Mouse (Mus musculus) left cerebral cortex, adult 11 months (tissue): Measurements from ENCODE around the gene 4930404H24Rik.

Experiments
- DNase-seq: peaks from one replicate; pipeline ENCODE4 v3.0.0; 2022; ENCODE audit warnings: low spot score

Gene 4930404H24Rik

DNA sequence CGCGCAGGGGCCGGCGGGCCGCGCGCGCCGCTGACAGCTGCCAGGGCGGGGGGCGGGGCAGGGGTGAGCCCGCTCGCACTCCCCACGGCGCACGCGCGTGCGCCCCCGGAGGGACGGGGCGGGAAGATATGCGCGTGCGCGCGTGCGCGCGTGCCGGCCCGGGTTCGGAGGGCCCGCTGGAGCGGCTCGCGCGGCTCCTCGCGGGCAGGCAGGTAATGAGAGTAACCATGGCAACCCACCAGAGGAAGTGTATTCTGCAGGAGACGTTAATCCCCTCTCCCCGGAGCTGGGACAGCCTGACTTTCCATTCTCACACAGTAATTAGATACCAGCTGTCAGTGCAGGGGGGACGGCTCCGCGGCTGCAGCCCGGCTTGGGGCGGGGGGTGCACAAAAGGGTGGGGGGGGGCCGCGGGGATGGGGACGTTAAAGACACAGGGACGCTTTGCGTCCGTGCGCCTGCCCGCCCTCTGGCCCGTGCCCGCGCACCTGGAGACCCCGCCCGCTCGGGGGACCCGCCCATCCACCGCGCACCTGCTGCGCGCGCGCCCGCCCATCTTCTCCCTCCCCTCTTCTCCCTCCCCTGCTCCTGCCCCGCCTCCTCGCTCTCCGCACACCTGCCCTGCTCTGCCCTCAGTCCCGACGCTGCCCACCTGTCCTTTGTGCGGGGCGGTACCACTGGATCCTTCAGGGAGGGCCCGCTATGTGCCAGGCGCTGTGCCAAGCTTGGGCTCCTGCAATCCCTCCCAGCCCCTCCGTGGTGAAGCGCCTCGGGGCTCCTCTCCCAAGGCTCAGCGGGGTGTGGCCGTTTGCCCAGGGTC lies at the start of gene 4930404H24Rik:
Gene 4930404H24Rik, plus strand, starts transcription at position 218 of the 820 bp plus-strand sequence.
- DNase-seq = peak; percentile 72

DNA sequence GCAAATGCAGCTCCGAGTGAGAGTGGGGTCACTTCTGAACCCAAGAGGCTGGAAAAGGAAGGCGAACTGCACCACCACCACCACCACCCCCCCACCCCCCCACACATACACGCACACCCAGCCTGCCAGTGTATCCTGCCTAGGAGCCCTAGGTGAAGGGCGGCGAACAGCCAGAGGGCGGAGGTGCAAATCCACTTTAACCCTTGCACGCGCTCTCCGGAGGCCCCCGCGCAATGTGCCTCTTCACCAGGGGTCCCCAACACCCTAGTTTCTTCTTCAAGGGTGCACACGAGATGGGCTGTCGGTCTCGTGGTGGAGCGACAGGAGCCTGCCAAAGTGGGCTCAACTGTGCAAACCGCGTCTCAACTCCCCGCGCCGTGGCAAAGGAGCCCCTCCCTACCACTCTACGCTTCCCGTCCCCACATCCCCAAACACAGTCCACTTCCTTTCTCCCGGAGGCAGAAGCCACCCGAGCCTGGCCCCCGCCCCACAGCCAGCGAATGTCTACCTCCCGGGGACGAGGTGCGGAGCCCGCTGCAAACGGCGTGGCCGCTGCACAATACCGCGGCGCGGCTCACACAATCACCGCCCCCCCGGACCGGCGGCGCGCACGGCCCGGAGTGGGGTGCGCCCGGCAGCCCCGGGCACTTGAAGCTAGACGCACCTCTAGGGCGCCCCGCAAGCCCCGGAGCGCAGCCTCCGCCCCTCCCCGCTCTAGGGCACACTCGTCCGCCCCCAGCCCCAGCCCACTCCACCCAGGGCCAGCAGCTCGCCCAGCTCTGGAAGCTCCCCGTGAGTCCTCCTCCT lies 49.0 kb upstream of the 4930404H24Rik start:
- DNase-seq = no peak

DNA sequence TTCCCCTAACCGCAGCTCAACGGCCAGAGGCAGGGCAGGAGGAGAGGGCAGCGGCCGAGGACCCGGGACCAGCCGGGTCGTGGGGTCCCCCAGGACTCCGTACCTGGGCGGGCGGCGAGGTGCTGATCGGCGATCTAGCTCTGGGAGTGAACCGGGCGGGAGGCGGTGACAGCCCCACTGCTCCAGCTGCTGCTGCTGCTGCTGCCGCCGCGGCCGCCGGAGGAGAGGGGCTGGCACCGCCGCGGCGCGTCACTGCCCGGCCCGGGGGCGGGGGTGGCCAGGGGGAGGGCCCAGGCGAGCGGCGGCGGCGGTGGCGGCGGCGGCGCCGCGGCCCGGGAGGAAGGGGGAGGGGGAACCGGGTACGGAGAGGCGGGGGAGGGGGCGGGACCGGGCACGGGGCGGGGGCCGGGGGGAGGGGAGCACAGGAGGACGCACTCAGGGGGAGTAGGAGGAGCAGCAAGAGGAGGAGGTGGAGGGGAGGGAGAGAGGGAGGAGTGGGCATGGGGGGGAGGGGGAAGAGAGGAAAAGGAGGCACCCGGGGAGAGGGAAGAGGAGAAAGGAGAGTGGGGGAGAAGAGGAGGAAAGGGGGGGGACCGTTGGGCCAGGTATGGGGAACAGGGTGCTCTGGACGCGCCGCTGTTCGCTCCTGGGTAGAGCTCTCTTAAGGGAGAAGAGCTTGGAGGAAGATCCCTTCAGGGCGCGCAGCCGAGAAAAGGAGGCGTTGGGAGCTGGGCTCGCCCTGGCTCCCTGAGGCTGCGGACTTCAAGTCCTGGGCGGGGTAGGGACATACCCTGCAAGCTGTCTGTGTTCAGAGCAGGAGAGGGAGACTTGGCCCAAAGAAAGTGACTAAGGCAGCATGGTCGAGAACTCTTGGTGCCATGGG lies 48.1 kb upstream of the 4930404H24Rik start:
- DNase-seq = no peak

DNA sequence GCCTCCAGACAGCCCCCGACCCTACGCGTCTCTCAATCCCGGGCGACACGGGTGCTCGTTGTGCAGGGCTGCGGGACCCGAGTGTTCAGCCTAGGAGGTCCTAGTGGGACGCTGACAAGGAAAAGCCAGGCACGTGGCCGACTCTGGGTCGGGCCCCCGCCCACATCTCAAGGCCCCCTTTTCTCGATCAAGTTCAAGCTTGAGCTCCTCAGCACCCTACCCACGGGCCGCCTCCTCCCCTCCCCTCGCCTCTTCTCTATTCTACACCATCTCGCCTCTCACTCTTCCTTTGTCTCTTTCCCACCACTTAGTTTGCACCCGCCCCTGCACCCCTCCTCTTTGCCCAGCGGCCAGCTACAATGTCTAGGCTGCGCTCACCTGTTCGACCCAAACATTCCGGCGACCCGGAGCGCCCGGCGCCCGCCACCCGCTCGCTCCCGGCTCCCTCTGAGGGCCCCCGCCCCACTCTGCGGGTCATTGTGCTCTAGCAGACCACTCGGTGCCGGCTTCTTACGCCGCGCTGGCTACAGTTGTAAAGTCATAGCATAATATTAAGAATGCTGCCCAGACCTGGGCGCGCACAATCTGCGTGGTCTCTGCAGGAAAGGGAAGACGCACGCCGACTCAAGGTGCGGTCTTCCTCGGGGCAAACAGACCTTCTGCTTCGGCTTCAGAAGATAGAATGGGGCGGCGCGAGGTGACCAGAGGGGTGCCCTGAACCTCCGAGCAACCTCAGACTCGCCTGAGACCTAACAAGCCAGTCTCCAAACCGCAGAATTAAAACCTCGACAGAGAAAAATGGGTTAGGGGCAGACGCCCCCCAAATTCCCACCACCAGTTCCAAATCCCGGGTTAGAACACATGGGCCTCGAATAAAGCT lies 47.2 kb upstream of the 4930404H24Rik start:
- DNase-seq = no peak

DNA sequence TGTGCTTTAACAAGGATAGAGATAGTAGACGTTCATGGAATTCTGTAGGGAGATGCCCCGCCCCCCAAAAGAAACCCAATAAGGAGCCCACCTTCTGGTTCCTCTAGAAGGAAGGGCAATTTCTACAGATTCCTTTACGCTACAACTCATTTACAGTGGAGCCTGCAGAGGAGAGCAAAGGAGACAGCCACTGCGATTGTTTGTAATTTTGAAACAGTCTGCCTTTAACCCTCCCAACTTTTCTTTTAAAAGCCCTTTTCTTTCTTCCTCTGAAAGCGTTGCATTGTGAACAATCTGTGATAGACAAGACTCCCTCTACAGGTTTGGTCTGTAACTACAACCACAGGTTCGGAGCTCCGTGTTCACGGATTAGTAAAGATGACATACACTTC lies 46.6 kb upstream of the 4930404H24Rik start:
- peak; percentile 44 for DNase-seq

DNA sequence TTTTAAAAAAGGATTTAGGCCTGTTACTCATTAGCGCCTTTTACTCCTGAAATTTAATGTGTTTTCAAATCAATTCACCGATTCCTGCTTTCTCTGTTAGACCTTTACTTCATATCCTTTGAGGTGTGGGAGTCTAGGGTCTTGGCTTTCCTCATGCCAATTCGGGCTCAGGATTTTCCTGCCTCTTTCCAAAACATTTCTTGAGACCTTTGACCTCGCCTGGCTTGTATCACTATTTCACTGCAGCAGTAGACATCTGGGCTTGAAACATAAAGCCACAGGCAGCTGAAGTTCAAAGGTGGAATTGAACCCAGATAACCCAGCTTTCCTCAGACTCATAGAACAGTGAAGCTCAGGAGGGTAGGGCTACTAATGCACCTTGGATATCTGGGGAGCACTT lies 46.1 kb upstream of the 4930404H24Rik start:
- DNase-seq = no peak

DNA sequence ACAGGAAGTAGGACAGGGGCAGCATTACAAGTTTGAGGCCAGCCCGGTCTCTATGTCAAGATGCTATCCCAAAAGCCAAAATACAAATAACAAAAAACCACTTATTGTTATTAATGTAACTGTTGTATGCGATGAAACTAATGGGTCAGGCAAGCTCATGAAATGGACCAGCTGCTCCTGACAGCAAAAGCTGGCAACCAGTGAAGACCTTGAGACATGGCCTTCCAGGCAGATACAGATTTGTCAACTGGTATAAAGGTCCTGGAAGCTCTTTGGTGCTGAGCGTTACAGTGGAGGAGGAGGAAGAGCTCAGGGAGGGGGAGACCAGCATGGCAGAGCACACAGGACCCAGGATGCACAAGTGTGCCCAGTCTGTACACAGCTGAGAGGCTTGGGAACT lies 44.9 kb upstream of the 4930404H24Rik start:
- no peak for DNase-seq

DNA sequence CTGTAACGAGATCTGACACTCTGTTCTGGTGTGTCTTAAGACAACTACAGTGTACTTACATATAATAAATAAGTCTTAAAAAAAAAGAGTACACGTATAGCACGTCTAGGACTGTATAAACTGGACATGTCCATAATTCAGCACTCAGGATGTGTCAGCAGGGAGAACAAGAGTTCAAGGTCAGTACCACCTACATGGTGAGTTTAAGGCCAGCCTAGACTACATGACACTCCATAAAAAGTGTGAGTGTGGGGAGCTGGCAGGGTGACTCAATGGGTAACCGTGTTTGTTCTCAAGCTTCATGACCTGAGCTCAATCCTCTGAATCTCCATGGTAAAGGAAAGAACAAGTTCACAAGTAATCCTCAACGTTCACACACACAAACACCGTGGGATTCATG lies 44.1 kb upstream of the 4930404H24Rik start:
- no peak for DNase-seq

DNA sequence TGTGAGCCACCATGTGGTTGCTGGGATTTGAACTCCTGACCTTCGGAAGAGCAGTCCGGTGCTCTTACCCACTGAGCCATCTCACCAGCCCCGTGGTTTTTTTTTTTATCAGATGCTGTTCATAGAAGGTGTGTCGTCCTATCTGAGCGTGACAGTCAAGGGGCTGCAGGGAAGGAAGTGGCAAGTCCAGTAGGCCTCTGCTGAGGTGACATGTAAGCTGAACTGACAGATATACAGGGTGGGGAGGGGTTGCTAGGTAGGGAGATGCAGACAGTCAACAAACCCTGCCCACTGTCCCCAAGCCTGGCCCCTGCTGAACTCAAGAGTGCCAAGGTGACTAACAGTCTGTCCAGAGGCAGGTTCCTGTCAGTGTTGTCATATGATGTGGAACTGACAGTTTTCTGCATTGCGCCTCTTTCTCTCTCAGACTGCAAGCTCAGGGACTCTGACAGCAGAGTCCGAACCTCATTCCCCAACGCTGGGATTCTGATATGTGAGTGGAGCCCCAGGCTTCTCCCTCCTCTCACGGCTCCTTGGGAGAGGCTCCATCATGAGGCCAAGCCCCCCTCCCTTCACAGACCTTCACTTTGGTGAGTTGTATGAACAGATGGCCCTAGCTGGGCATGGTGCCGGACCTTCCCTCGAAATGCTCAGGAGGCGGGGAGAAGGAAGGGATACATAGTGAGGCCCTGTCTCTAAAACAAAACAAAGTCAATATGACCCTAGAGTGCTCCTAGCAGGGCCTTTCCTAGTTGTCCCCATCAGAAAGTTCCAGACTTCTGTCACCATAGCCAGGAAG lies 38.4 kb upstream of the 4930404H24Rik start:
- DNase-seq = no peak

DNA sequence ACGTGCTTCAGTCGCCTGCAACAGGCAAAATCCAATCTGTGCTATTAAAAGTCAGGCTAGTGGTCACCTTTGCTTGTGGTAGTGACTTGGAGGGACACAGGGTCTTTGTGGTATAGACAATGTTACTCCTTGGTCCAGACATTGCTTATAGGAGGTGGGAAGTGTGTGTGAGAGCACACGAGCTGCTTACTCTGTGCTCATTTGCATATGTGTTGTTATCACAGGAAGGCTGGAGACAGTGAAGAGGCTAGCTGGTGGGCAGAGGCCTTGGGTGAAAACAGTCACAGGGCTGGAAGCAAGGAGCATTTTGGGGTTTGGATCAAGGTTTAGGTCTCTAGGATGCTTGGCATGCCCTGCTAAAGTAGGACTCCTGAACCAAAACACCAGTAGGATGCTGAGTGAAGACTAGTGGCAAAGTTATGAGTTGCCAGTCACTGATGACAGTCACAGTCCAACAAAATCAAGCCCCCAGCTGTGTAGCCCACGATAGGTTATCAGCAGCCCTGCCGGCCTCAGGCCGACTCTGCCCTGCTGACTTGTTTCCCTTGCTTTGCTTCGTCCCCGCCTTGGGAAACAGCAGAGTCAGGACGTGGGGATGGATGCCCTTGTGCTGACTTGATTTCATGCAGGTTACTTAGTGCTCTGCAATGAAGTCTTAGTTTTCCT lies 37.6 kb upstream of the 4930404H24Rik start:
- no peak for DNase-seq

DNA sequence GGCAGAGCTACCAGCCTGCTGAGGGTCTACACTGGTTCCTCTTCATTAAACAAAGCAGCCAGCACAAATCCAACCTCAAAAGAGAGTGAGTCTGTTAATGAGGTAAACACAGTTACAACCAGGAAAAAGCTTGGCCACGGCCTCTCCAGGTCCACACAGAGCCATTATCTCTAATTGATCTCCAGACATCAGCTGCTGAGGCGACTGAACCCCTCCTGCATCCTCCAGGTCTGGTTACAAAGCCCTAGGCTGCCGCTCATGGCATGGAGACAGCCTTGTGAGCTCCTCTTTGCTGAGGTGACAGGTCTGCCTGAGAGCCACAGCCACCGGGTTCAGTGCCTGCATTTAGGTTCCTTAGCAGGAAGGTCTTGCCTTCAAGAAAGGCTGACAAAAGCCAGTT lies 35.1 kb upstream of the 4930404H24Rik start:
- no peak for DNase-seq

DNA sequence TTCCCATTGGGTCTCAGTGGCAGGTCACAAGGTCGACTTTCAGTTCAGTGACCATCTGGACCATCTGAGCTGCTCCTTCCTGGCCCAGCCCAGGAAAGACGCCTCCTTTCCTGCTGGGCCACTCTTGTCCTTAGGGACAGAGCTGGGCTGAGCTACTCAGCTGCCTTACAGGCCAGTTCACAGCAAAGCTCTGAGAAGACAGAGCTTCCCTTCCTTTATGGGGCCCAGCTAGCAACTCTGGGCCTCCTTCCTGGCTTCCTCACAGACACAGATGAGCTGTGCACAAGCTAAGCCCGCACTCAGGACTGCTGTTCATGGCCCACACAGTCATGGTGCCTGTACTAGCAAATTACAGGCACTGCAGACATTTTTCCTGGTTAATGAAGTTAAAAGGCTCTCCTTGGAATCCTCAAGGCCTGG lies 34.6 kb upstream of the 4930404H24Rik start:
- no peak for DNase-seq

DNA sequence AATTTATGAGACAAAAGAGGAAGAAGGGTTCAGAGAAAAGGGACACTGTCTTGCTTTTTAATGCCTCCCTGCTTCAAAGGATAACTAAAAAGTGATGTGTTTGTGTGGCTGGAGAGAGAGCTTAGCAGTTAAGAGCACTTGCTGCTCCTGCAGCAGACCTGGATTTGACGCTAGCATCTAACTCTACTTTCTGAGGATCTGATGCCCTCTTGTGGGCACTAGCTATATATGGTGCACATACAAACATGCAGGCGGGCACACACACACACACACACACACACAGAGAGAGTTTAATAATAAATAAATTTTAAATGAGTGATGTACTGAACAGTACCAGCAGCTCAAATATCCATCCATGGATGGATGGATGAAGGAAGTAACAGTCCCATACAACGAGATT lies 29.3 kb upstream of the 4930404H24Rik start:
- DNase-seq = no peak

DNA sequence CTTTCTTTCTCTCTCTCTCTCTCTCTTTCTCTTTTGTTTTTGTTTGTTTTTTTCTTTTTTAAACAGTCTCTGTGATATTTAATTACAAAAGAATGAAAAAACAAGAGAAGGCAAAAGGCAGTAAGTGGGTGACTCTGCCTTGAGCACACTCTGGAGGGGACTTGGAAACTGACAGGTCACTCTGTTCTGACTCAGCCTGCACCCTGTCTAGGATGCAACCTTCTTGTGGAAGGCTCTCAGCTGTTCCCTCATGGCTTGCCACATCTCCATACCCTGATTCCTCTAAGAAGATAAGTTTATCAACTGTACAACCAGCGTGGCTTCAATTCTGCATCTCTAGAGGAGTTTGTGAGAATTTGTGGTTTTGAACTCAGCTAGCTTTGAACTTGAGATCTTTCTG lies 25.2 kb upstream of the 4930404H24Rik start:
- DNase-seq = no peak

DNA sequence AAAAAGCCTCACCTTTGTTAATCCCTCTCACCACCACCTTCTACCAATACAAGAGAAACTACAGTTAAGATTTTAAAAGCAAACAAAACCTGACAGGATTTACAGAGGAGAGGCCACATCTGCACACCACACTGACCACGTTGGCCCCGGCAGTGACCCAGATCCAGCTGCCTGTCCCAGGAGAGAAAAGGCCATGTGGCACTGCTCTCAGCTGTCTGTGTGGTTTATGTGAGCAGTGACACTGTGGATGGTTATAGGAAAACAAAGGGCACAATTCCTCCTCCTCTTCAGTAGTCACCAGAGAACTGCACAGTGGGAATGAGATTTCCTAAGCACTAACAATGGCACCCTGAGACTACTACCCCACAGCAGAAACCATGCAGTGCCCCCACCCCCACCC lies 23.3 kb upstream of the 4930404H24Rik start:
- no peak for DNase-seq

DNA sequence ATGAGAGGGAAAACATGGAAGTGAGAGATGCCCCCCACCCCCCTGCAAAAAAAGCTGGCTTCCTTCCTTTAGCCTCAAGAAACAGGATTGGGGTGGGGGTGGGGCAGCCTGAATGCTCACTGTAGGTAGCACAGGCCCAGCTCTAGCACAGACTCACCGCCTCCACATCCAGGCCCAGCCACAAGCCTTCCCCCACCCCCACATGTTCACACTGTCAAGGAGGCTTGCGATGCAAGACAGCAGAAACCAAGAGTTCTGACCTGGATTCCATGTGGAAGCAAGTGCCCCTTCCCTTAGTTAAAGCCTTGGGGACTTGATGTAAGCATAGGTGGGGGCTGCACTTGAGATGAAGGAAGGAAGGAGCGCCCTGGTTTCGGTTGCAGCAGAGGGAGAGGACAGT lies 22.8 kb upstream of the 4930404H24Rik start:
- no peak for DNase-seq

DNA sequence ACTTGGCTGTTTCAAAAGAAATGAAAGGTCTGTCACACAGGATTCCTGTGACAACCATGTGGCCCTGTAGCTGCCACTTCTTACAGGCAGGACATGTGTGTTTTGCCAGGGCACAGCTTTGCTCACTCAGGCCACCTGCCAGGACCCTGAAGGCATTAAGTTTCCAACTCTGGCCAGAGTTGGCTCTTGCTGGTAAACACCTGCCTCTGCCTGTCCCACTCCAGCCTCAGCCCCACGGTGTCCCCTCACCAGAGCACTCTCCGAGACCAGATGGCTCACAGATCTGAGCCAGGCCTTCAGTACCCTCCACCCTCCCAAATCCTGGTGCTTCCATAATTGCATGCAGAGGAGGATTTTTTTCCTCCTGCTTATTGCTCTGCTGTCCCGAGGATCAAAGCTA lies 21.6 kb upstream of the 4930404H24Rik start:
- DNase-seq = no peak

DNA sequence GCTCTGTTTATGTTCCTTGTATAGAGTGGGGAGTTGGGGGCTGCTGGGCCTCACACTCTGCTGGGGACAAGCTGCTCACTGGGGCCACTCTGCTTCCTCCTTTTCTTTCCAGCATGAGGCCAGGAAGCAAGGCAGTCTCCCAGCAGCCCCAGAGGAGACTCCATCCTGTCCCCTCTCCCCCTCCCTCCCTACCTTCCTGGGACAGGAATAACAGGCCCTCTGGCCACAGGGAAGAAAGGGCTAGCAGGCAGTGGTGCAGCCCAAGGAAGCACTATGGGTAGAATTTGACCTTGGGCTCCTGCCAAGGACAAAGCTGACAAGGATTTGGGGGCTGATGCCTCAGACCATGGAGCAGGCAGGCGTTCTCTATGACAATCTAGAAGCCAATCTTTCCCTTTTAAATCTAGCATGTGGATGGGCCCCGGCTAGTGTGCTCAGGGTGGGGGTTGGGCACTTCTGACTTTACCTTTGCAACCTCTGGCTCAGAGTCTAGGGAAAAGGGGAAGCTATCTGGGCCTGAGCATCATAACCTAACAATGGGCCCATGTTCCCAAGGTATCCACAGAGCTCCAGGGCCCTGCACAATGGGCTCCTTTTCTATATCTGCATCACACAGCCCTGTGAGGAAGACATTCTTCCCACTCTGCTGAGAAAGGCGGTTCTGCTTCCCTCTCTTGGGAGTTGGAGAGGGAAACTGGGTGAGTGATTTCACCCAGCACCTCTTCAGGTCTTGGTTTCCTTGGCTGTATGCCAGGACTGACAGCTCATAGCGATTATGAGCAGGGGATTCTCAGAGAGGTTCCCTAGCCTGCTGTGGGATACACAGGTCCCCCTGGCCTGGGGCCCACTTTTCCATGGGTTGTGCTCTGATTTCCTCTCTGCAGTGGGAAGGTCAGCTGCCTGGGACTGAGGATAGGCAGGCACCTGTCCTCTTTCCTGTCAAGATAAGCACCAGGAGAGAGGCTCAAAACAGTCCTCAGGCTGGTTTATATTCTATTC lies 17.2 kb upstream of the 4930404H24Rik start:
- no peak for DNase-seq

DNA sequence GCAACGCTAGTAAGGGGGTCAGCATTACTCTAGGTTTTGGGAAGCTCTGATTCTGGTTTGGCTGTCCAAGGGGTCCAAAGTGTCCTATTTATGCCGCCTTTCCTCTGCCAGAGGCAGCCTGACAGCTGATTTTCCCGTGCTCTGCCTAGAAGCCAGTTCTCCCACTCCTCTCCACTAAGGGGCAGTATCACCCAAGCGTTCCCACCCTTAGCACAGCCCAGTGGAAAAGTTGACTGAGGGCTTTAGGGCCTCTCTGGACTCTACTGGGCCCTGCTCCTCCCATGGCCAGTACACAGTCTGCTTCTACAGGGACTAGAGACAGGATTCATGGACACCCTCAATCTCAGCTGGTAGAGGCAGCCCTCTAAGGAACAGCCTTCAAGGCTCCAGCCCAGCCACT lies 14.0 kb upstream of the 4930404H24Rik start:
- no peak for DNase-seq
